Mouse (Mus musculus) CH12.LX (cell line): ENCODE data around the gene Tent5c. TPM values are rescaled to one million over a fixed set of nuclear protein-coding genes. Genes with fewer than 3 reads are reported as not detected.

Experiments used
- DNase-seq: peaks from one replicate; pipeline ENCODE4 v3.0.0-alpha.2; 2013; ENCODE audit errors: extremely low read depth
- H3K27ac ChIP-seq: 2 replicates; pipeline ENCODE4 v1.5.1; 2012; ENCODE audit warnings: low read depth, mild to moderate bottlenecking, control low read depth, moderate library complexity; ENCODE audit not compliant: insufficient read depth
- H3K27me3 ChIP-seq: replicated peaks from 2 replicates; pipeline ENCODE3; 2012; ENCODE audit warnings: inconsistent platforms
- H3K36me3 ChIP-seq, 2 experiments: replicated peaks in 1 of 2; 2 replicates each; pipeline versions ENCODE3 to v1.6.1; 2012; ENCODE audit warnings: inconsistent platforms in 1 of 2, low read length in 1 of 2, mild to moderate bottlenecking in 1 of 2, mixed read lengths in 1 of 2, moderate library complexity in 1 of 2; ENCODE audit not compliant: control insufficient read depth in 1 of 2, insufficient read depth in 1 of 2
- H3K4me1 ChIP-seq, 2 experiments: 2 replicates each; pipeline ENCODE4 v1.6.1; 2012; ENCODE audit warnings: inconsistent platforms in 1 of 2, moderate library complexity in 1 of 2; ENCODE audit not compliant: insufficient read depth in 2 of 2, control insufficient read depth in 1 of 2
- H3K4me2 ChIP-seq: 2 replicates; pipeline ENCODE4 v1.6.1; 2012; ENCODE audit warnings: low read depth, mild to moderate bottlenecking, control low read depth; ENCODE audit not compliant: poor library complexity, insufficient read depth, severe bottlenecking
- H3K4me3 ChIP-seq, 3 experiments: fragments of 150-350 bp in 1 of 3; sonication (generic) in 1 of 3; replicated peaks in 1 of 3; 2 replicates each; pipeline versions ENCODE3 to v1.5.1; 2011 to 2012; ENCODE audit warnings: low read depth in 2 of 3, low read length in 2 of 3, mild to moderate bottlenecking in 2 of 3, moderate library complexity in 2 of 3, control low read depth in 1 of 3, improper control_type of control experiment in 1 of 3, inconsistent platforms in 1 of 3, mixed read lengths in 1 of 3; ENCODE audit not compliant: poor library complexity in 1 of 3
- H3K79me2 ChIP-seq: replicated peaks from 2 replicates; pipeline ENCODE4 v1.6.1; 2012; ENCODE audit warnings: mild to moderate bottlenecking, moderate library complexity; ENCODE audit not compliant: control insufficient read depth, poor library complexity, insufficient read depth, severe bottlenecking; ENCODE audit errors: extremely low read depth
- H3K9ac ChIP-seq: 2 replicates; pipeline ENCODE4 v1.6.1; 2012; ENCODE audit warnings: low read depth, mild to moderate bottlenecking, control low read depth, moderate library complexity; ENCODE audit not compliant: insufficient read depth
- H3K9me3 ChIP-seq: replicated peaks from 2 replicates; pipeline ENCODE3; 2012; ENCODE audit warnings: low read length, inconsistent platforms, mixed read lengths
- BHLHE40 ChIP-seq: IDR thresholded peaks from 2 replicates; pipeline ENCODE4 v1.6.1; 2011; ENCODE audit warnings: mild to moderate bottlenecking, low read depth, low read length, improper control_type of control experiment
- CHD1 ChIP-seq: IDR thresholded peaks from 2 replicates; pipeline ENCODE4 v1.6.1; 2012; ENCODE audit warnings: low read depth, low read length, improper control_type of control experiment, inconsistent platforms
- CHD2 ChIP-seq: IDR thresholded peaks from 2 replicates; pipeline ENCODE4 v1.6.1; 2011; ENCODE audit warnings: low read length, improper control_type of control experiment
- CTCF ChIP-seq, 2 experiments: IDR thresholded peaks in 1 of 2; conservative IDR thresholded peaks in 1 of 2; 2 replicates each; pipeline ENCODE4 v1.5.1; 2011 to 2012; ENCODE audit warnings: low read depth in 2 of 2, low read length in 2 of 2, improper control_type of control experiment in 1 of 2, inconsistent platforms in 1 of 2, mild to moderate bottlenecking in 1 of 2, moderate library complexity in 1 of 2
- ELF1 ChIP-seq: IDR thresholded peaks from 2 replicates; pipeline ENCODE4 v1.6.1; 2014; ENCODE audit warnings: low read depth, mild to moderate bottlenecking, inconsistent platforms, low read length, improper control_type of control experiment
- ETS1 ChIP-seq: conservative IDR thresholded peaks from 2 replicates; pipeline ENCODE4 v1.6.1; 2012; ENCODE audit warnings: low read depth, mild to moderate bottlenecking, inconsistent platforms, low read length, improper control_type of control experiment, moderate library complexity
- GABPA ChIP-seq: IDR thresholded peaks from 2 replicates; pipeline ENCODE4 v1.6.1; 2012; ENCODE audit warnings: low read depth, low read length, improper control_type of control experiment, inconsistent platforms; ENCODE audit not compliant: insufficient replicate concordance
- HCFC1 ChIP-seq: IDR thresholded peaks from 2 replicates; pipeline ENCODE4 v1.6.1; 2012; ENCODE audit warnings: low read depth, mild to moderate bottlenecking, inconsistent platforms, low read length, improper control_type of control experiment
- JUN ChIP-seq: IDR thresholded peaks from 2 replicates; pipeline ENCODE4 v1.6.1; 2011; ENCODE audit warnings: low read depth, mild to moderate bottlenecking, low read length, improper control_type of control experiment, moderate library complexity; ENCODE audit not compliant: insufficient read depth
- JUND ChIP-seq: conservative IDR thresholded peaks from 2 replicates; pipeline ENCODE4 v1.6.1; 2011; ENCODE audit warnings: low read depth, low read length, improper control_type of control experiment
- MAFK ChIP-seq: IDR thresholded peaks from 2 replicates; pipeline ENCODE4 v1.6.1; 2011; ENCODE audit warnings: low read length, improper control_type of control experiment; ENCODE audit not compliant: insufficient replicate concordance
- MAX ChIP-seq: IDR thresholded peaks from 2 replicates; pipeline ENCODE4 v1.6.1; 2011; ENCODE audit warnings: low read length, improper control_type of control experiment
- MXI1 ChIP-seq: IDR thresholded peaks from 2 replicates; pipeline ENCODE4 v1.6.1; 2011; ENCODE audit warnings: mild to moderate bottlenecking, low read depth, low read length, improper control_type of control experiment
- NELFE ChIP-seq: IDR thresholded peaks from 2 replicates; pipeline ENCODE4 v1.6.1; 2011; ENCODE audit warnings: low read depth, low read length, improper control_type of control experiment
- PAX5 ChIP-seq: IDR thresholded peaks from 2 replicates; pipeline ENCODE4 v1.6.1; 2012; ENCODE audit warnings: low read length, inconsistent platforms, mixed read lengths
- POLR2A ChIP-seq: IDR thresholded peaks from 2 replicates; pipeline ENCODE4 v1.6.1; 2011; ENCODE audit warnings: low read depth, mild to moderate bottlenecking, improper control_type of control experiment, low read length
- POLR2AphosphoS2 ChIP-seq: IDR thresholded peaks from 2 replicates; pipeline ENCODE4 v1.6.1; 2011; ENCODE audit warnings: low read depth, low read length, improper control_type of control experiment
- RAD21 ChIP-seq: IDR thresholded peaks from 2 replicates; pipeline ENCODE4 v1.6.1; 2011; ENCODE audit warnings: low read depth, mild to moderate bottlenecking, low read length, improper control_type of control experiment, moderate library complexity
- SIN3A ChIP-seq: IDR thresholded peaks from 2 replicates; pipeline ENCODE4 v1.6.1; 2012; ENCODE audit warnings: low read length, improper control_type of control experiment, inconsistent platforms
- SMC3 ChIP-seq: IDR thresholded peaks from 2 replicates; pipeline ENCODE4 v1.6.1; 2011; ENCODE audit warnings: low read depth, low read length, improper control_type of control experiment
- TCF12 ChIP-seq: IDR thresholded peaks from 2 replicates; pipeline ENCODE4 v1.6.1; 2014; ENCODE audit warnings: low read depth, mild to moderate bottlenecking, inconsistent platforms, low read length, improper control_type of control experiment
- UBTF ChIP-seq: IDR thresholded peaks from 2 replicates; pipeline ENCODE4 v1.6.1; 2012; ENCODE audit warnings: low read depth, mild to moderate bottlenecking, inconsistent platforms, low read length, improper control_type of control experiment, moderate library complexity
- ZC3H11A ChIP-seq: IDR thresholded peaks from 2 replicates; pipeline ENCODE4 v1.6.1; 2012; ENCODE audit warnings: low read depth, mild to moderate bottlenecking, inconsistent platforms, low read length, improper control_type of control experiment
- ZKSCAN1 ChIP-seq: IDR thresholded peaks from 2 replicates; pipeline ENCODE4 v1.6.1; 2012; ENCODE audit warnings: low read depth, inconsistent platforms, low read length, improper control_type of control experiment, borderline replicate concordance
- dilution Hi-C: fragments of 300-500 bp; cut with MboI; formaldehyde crosslinking; loops from 2 replicates; pipeline ENCODE4 v1.14.3; 2020; ENCODE audit warnings: low sequenced_read_pairs; ENCODE audit not compliant: extremely low pct_unique_long_range_greater_than_20kb, extremely low pct_ligation_motif_present
- in situ Hi-C: fragments of 300-500 bp; cut with MboI; formaldehyde crosslinking; loops from 3 replicates; pipeline ENCODE4 v1.14.3; 2019; ENCODE audit warnings: low sequenced_read_pairs, low pct_ligation_motif_present, low pct_unique_long_range_greater_than_20kb, mixed read lengths
- polyA plus RNA-seq: library from polyadenylated mRNA; unstranded; fragments of >175 nt; gene quantifications from 2 replicates; pipeline ENCODE4 v1.2.1, GENCODE M21; 2012; ENCODE audit warnings: low read depth; ENCODE audit not compliant: insufficient read length
- total RNA-seq, 2 experiments: library from RNA; depleted of rRNA; stranded (reverse); fragments of 300-350 nt in 1 of 2; fragments of >200 nt in 1 of 2; gene quantifications; 2 replicates each; pipeline ENCODE4 v1.2.3; 2012 to 2014

Tent5c gene
- total and polyA plus RNA-seq, 3 experiments, result 10.6 to 18.7 (median 12.3) TPM

DNA sequence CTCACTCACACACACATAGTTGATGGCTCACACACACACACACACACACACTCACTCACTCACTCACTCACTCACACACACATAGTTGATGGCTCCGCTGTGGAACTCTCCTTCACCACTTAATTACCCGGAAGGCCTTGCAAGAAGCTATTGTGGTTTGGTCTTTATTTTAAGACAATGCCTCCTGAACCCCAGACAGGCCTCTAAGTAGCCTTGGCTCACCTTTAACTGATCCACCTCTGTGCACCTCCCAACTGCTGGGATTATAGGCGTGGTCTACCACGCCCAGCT lies 831 bp upstream of the Tent5c start:
- DNase-seq, result no peak
- TF ChIP-seq ZKSCAN1 (no peak), CTCF (conservative IDR thresholded peaks at IDR 0.05 in 1 of 2, IDR thresholded peaks at IDR 0.05 in 1 of 2; ENCODE audit: low read depth in 2 of 2, low read length in 2 of 2) (no peak), GABPA (no peak), POLR2A (no peak), MXI1 (no peak), ELF1 (no peak), RAD21 (no peak), MAFK (no peak), NELFE (no peak), SIN3A (no peak), CHD1 (no peak), ZC3H11A (no peak)
- Histone ChIP-seq H3K27ac (no peak overlapping the region), H3K36me3 (peaks cover 0 to 2% of the 10 kb centered on the region in 2 experiments), H3K4me3 (peak overlapping the region; percentile 67 to 78 (median 69)), H3K27me3 (peaks cover 5% of the 10 kb centered on the region), H3K4me1 (peaks cover 7 to 38% of the 10 kb centered on the region in 2 experiments), H3K4me2 (peak overlapping the region; percentile 78), H3K9me3 (no peaks in the 10 kb centered on the region), H3K79me2 (peaks cover 24% of the 10 kb centered on the region), H3K9ac (0 out of 2 replicates have a peak overlapping the region, but pooled peaks have one; percentile 70)
- in situ Hi-C loops, result no loop called here
- dilution Hi-C loops, result no loop called here

DNA sequence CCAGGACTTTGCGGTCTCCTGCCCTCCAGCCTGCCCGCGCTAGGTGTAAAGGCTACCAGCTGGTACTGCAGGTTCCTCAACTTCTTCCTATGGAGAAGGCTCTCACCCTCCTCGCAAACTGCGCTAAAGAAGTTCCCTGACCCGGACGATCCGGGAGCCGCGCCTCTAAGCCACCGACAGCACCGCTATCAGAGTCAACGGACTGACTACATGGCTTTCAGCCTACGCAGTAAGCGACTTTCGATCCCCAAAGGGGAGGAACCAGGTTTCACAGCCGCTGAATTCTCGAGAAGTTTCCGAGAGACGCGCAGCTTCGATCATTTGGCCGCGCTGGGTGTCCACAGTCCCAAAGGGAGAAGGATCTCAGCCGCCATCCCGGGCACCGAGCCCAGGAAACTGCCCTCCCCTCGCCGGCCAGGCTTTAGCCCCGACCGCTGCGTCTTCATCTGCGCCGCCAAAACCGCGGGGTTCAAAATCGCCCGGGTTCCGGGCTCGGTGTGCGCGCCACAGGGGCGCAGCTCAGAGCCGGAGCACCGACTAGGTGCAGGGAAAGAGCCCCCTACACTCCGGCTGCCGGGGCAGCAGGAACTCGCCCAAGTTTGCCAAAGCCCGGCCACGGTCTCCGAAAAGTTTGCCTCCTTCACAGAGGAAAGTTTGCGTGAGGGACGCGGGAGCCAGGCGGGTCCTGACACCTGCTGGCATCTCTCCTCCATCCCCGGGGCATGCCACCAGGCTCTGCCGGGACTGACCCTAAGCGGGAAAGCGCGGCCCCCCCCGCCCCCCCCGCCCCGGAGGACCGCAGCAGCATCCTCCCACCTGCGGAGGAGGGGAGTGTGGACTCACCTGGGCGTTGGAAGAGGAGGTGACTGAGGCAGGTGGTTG lies 632 bp downstream of the Tent5c start:
- Histone ChIP-seq H3K27me3 (peaks cover 5% of the 10 kb centered on the region), H3K36me3 (no peaks in the 10 kb centered on the region), H3K4me2 (peak overlapping the region; percentile 46; the same call in 1 of the 2 replicates), H3K4me3 (peak overlapping the region; percentile 69 to 79 (median 79)), H3K79me2 (peaks cover 37% of the 10 kb centered on the region), H3K9me3 (no peaks in the 10 kb centered on the region), H3K9ac (peak overlapping the region; percentile 75), H3K27ac (peak overlapping the region; percentile 68), H3K4me1 (peaks cover 13 to 44% of the 10 kb centered on the region in 2 experiments)
- in situ Hi-C loops, result loop anchor here (5.0 kb wide), 1 partner anchor 66 kb away; no protein-coding TSS in a partner anchor
- TF ChIP-seq SIN3A, result peak; percentile 77
- peak; percentile 50 for TF ChIP-seq MXI1
- TF ChIP-seq BHLHE40, result no peak
- no peak for TF ChIP-seq PAX5
- TF ChIP-seq TCF12, result peak; percentile 70
- TF ChIP-seq POLR2AphosphoS2, result no peak
- TF ChIP-seq CHD2, result no peak
- peak; percentile 75; the same call in 1 of the 2 replicates for TF ChIP-seq UBTF
- TF ChIP-seq JUN, result no peak
- 0 out of 2 replicates have a peak, but pooled peaks have one; percentile 30 for TF ChIP-seq NELFE
- TF ChIP-seq MAX, result 0 out of 2 replicates have a peak, but pooled peaks have one; percentile 27
- no peak for TF ChIP-seq HCFC1
- TF ChIP-seq SMC3, result no peak
- peak; percentile 51; the same call in 1 of the 2 replicates for TF ChIP-seq POLR2A
- no peak for TF ChIP-seq ETS1
- TF ChIP-seq JUND, result no peak
- dilution Hi-C loops, result no loop called here
- DNase-seq, result peak; percentile 72
